Mouse (Mus musculus) megakaryocyte, embryonic 14.5 days (primary cell): ENCODE measurements around the gene Hes5.

Experiments used
- FLI1 ChIP-seq: IDR thresholded peaks from 2 replicates; pipeline ENCODE4 v1.6.1; 2012; ENCODE audit warnings: low read length, inconsistent platforms, mixed read lengths
- GATA1 ChIP-seq: IDR thresholded peaks from 3 replicates; pipeline ENCODE4 v1.6.1; 2012; ENCODE audit warnings: mixed read lengths, low read length, inconsistent platforms, borderline replicate concordance

- no peak for TF ChIP-seq GATA1
- no peak for TF ChIP-seq FLI1
These were observed 2.0 kb downstream of the Hes5 start for GRCm38 (mm10) chr4:154962683-154963082.
